Mouse (Mus musculus): ENCODE measurements around the gene Dmrtc2. TPM values are rescaled to one million over a fixed set of nuclear protein-coding genes. Genes with fewer than 3 reads are reported as not detected.
A peak's percentile ranks its signal among the peaks of the same experiment; 100 is the strongest.

Dmrtc2 gene
- polyA plus RNA-seq, 1 experiment from 2014 or later = not detected

DNA sequence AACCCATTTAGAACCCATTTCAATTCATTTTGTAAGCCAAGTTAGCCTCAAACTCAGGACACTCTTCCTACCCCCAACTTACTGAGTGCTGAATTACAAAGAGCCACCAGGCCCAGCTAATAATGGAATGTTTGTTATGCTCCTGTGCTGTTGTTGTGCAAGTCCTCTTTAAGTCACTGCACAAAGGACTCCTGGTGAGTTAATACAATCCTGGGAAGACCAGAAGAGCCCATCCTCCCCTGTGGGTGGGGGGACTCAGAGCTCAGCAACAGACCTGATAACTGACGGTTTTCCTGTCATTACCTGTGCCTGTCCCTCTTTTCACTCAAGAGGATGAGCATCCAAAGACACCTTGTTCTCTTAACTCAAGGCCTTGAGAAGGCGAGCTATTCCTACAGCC lies 9.8 kb downstream of the Dmrtc2 start:
- peaks cover 27% of the 10 kb centered on the region for H3K27me3 ChIP-seq (replicated peaks)
- H3K4me3 ChIP-seq = no peak overlapping the region
- H3K9ac ChIP-seq = no peak overlapping the region
- no peak for ATAC-seq
- no peaks in the 10 kb centered on the region for H3K36me3 ChIP-seq
- no peak overlapping the region for H3K27ac ChIP-seq
- 52% methylated on average over 2 of the region's 2 CpGs for WGBS (ENCODE audit: insufficient replicate concordance)
- H3K4me1 ChIP-seq = peaks cover 13% of the 10 kb centered on the region
- H3K9me3 ChIP-seq (replicated peaks) = no peaks in the 10 kb centered on the region
- no peak overlapping the region for H3K4me2 ChIP-seq

DNA sequence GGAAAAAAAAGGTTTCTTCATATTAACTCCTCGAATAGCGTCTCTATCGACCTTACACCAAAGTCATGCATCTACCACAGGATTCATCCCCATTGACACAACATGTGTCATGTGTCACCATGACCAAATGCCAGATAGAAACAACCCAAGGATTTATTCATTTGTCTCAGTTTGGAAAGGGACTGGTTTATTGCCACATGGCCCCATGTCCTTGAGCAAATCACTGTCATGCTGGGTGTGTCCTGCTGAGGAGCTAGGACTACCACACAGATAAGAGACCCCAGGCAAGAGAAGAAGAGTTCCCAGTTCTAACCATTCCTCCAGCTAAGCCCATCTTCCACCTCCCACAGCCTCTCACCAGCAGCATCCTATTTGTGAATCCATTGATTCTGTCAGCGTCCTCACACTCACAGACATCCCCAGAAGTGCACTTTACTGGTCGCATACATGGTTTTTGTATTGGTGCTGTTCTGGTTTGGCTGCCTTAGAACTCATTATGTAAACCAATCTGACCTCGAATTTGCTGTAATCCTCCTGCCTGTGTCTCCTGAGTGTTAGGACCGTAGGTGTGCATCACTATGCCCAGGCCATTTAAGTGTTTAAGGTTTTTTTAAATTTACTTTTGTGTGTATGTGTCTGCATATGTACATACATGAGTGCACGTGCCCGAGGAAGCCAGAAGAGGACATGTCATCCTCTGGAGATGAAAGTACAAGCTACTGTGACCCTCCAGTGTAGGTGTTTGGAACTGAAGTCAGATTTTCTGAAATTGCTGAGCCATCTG lies 12.8 kb downstream of the Dmrtc2 start:
- H3K36me3 ChIP-seq = peaks cover 25% of the 10 kb centered on the region
- no peak overlapping the region for H3K27ac ChIP-seq
- 84% methylated on average over 9 of the region's 9 CpGs for WGBS (ENCODE audit: insufficient replicate concordance)
- 0 out of 2 replicates have a peak, but pooled peaks cover 3% of the 10 kb centered on the region for H3K27me3 ChIP-seq (replicated peaks)
- no peaks in the 10 kb centered on the region for H3K9me3 ChIP-seq (replicated peaks)
- H3K4me1 ChIP-seq = peaks cover 36% of the 10 kb centered on the region
- no peak overlapping the region for H3K4me3 ChIP-seq
- H3K9ac ChIP-seq = no peak overlapping the region
- no peak overlapping the region for H3K4me2 ChIP-seq
- no peak for ATAC-seq

DNA sequence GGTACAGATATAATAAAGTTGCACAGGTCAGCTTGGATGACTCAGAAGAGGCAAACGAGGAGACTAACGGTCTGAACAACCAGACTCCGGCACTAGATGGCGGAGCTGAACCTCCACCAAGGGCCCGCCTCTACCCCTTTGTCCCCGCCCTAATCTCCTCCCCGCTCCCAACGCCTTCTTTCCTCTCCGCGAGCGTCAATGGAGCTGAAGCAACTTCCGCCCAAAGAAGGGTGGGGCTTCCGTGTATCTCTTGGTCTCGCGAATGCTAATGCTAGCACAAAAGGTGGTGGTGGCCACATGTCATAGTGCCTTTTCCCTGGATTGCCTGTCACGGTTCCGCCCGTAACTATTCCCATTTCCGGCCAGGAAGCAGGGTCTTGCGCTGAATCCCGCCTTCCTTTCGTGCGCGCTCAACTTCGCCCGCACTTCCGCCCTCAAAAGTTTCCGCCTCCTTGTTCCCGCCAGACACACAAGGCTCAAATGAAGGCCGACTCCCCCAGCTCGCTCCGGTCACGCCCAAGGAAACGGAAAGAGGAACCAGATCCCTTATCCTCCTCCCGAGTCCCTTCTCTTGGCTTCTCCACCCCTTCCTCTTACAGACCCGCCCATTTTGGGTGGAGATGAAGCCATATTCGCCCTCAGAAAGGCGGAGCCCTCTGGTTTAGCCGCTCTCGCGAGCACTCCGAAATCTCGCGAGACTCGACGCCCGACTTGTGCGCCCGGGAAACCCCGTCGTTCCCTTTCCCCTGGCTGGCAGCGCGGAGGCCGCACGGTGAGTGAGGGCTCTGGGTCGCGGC lies 14.2 kb downstream of the Dmrtc2 start, which contains the start of gene Rps19:
TSS of gene Rps19 (plus strand) at position 476 of the 797 bp plus-strand sequence.
- Histone ChIP-seq H3K36me3 (peaks cover 40% of the 10 kb centered on the region), H3K4me2 (peak within 1 kb of the TSS; percentile 77), H3K27me3 (replicated peaks) (0 out of 2 replicates have a peak, but pooled peaks cover 3% of the 10 kb centered on the region), H3K27ac (peak within 1 kb of the TSS; percentile 96), H3K4me1 (peaks cover 50% of the 10 kb centered on the region), H3K9me3 (replicated peaks) (no peaks in the 10 kb centered on the region), H3K4me3 (peak within 1 kb of the TSS; percentile 97), H3K9ac (peak within 1 kb of the TSS; percentile 100)
- under 1% methylated on average over 57 of the region's 57 CpGs for WGBS (ENCODE audit: insufficient replicate concordance)
- peak; percentile 93 for ATAC-seq

DNA sequence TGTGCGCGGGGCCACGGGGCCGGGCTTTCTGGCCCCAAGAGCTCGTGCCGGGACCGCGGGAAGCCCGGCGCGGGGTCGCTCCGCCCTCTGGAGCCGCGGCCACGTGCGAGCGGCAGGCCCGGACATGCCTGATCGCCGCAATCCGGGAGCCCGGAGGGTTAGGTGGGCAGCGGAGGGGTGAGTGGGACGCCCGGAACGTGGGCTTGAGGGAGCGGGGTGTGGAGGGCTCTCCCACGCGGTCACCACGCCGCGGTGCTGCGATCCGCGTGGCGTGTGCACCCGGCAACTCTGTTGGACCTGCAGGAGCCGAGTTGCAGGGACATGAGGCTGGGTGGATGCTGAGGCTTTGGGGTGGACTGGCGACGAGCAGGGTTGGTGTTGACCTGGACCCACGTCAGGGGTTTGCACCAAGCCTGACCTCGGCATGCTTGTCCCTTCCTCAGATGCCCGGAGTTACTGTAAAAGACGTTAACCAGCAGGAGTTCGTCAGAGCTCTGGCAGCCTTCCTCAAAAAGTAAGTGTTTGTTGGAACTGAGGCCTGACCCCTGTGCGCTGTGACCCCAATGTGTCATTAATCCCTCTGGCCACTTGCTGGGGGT lies 14.9 kb downstream of the Dmrtc2 start:
- no peaks in the 10 kb centered on the region for H3K9me3 ChIP-seq (replicated peaks)
- ATAC-seq = no peak

DNA sequence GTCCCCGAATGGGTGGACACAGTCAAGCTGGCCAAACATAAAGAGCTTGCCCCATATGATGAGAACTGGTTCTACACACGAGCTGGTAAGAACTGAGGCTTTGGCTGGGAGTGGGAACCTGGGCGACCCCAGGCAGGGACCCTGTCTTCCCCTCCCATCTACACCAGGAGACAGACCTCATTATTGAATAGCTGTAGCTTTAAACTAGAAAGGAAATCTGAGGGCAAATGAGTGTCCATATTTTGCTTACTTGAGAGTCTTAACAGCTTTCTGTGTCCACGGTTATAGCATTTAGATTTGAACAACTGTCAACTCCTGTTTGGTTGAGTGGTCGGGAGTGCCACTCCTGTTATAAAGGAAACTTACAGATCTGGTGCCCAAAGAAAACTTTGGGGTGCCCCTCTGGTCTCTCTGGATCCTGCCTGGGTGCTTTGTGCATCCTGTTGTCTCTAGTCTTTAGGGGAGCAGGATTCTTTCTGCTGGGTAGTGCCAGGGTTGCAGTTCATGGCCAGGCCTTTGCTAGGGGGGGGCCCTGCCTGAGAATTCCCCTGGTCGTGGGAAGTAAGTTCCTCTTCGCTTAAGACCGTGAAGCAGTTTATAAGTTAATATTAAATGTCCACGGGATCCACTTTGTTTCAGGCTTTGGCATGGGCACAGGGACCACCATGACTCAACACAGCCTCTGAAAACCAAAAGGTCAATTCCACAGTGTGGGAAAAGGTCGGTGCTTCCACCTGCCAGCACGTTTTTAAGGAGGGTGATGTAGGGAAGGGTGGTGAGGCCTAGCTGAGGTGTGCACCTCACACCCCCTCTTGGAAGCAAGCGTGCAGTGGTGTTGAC lies 15.8 kb downstream of the Dmrtc2 start:
- peak overlapping the region; percentile 97 for H3K4me3 ChIP-seq
- H3K9me3 ChIP-seq (replicated peaks) = no peaks in the 10 kb centered on the region

More for the DNA sequence above, 14.9 kb downstream of the Dmrtc2 start:
- Histone ChIP-seq H3K36me3 (peaks cover 47% of the 10 kb centered on the region), H3K4me1 (peaks cover 52% of the 10 kb centered on the region), H3K27me3 (replicated peaks) (0 out of 2 replicates have a peak, but pooled peaks cover 3% of the 10 kb centered on the region), H3K4me3 (peak overlapping the region; percentile 97), H3K27ac (peak overlapping the region; percentile 96), H3K4me2 (peak overlapping the region; percentile 77), H3K9ac (peak overlapping the region; percentile 100)
- under 1% methylated on average over 47 of the region's 47 CpGs for WGBS (ENCODE audit: insufficient replicate concordance)

DNA sequence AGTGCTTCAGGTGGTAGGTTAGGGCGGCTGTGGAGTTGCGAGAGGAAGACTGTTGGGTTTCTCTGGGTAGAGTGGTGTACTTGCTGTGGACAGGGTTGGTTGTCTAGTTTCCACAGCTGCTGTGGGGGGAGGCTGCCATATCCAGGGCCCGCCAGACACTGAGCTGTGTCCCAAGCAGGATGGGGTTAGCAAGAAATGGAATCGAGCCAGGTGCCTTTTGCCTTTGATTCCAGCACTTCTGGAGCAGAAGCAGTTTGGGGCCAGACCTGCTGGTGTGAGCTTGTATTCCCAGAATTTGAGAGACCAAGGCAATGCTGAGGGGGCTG lies 16.4 kb downstream of the Dmrtc2 start:
- 0 out of 2 replicates have a peak, but pooled peaks cover 3% of the 10 kb centered on the region for H3K27me3 ChIP-seq (replicated peaks)
- H3K36me3 ChIP-seq = peaks cover 61% of the 10 kb centered on the region
- peak overlapping the region; percentile 97 for H3K4me3 ChIP-seq
- no peaks in the 10 kb centered on the region for H3K9me3 ChIP-seq (replicated peaks)
- peak overlapping the region; percentile 100 for H3K9ac ChIP-seq
- peak overlapping the region; percentile 96 for H3K27ac ChIP-seq
- ATAC-seq = no peak
- peak overlapping the region; percentile 77 for H3K4me2 ChIP-seq
- 30% methylated on average over 4 of the region's 4 CpGs for WGBS (ENCODE audit: insufficient replicate concordance)
- peaks cover 52% of the 10 kb centered on the region for H3K4me1 ChIP-seq

More for the DNA sequence above, 15.8 kb downstream of the Dmrtc2 start:
- Histone ChIP-seq H3K27ac (peak overlapping the region; percentile 96), H3K4me1 (peaks cover 52% of the 10 kb centered on the region), H3K4me2 (peak overlapping the region; percentile 77), H3K36me3 (peaks cover 56% of the 10 kb centered on the region), H3K27me3 (replicated peaks) (0 out of 2 replicates have a peak, but pooled peaks cover 3% of the 10 kb centered on the region), H3K9ac (peak overlapping the region; percentile 100)
- WGBS (ENCODE audit: insufficient replicate concordance) = 15% methylated on average over 12 of the region's 12 CpGs
- no peak for ATAC-seq

DNA sequence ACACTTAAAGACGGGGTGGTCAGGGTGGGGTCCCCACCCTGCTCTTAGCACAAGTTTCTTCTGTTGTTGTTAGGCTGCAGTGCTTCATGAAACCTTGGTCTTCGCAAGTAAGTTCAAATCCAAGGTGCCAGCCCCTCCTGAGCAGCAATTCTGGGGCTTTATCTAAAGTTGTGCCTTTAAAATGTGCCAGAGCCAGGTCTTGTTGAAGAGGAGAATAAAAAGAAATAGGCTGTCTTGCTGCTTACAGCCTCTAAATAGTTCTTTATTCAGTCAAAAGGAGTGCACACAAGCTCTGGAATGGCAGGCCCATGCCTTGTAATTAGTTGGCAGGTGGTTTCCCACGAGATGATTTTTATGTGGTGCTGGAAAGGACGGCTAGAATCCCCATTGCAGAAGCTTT lies 17.2 kb downstream of the Dmrtc2 start:
- Histone ChIP-seq H3K27ac (peak overlapping the region; percentile 96), H3K4me3 (peak overlapping the region; percentile 97), H3K4me2 (peak overlapping the region; percentile 77), H3K36me3 (peaks cover 63% of the 10 kb centered on the region), H3K4me1 (peaks cover 52% of the 10 kb centered on the region), H3K9ac (peak overlapping the region; percentile 100), H3K27me3 (replicated peaks) (no peaks in the 10 kb centered on the region), H3K9me3 (replicated peaks) (no peaks in the 10 kb centered on the region)
- ATAC-seq = no peak
- 62% methylated on average over 4 of the region's 4 CpGs for WGBS (ENCODE audit: insufficient replicate concordance)

DNA sequence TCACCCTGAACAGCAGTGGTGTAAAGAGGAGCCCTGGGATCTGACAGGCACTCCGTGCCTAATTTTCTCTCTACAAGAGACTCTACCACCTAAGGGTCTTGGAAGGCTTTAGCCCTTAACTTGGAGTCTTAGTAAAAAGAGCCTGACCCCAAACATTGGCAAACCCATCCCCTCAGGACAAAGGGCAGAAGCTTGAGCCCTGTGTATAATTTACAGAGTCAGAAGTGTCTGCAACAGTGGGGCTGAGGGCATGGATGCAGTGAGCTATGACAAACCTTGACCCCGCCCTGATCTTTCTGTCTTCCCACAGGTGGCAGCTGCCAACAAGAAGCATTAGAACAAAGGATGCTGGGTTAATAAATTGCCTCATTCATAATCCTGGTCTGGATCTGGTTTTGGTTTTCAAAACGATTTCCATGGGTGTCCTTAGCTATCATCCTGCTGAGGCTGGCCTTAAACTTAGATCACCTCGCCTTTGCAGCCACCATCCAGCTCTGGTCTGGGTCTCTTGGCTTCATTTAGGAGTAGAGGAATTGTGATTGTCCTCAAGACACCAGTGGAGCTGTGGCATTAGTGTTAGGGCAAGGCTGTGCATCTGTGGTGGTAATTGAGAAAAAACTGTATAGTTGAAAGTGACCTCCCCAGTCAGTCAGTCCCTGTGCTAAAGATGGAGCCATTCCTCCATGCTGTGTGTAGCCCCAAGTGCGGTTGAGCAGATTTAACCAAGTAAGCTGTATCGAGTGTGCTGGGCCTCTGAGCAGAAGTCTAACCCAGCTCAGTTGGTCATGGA lies 19.8 kb downstream of the Dmrtc2 start:
- no peaks in the 10 kb centered on the region for H3K27me3 ChIP-seq (replicated peaks)
- 78% methylated on average over 6 of the region's 6 CpGs for WGBS (ENCODE audit: insufficient replicate concordance)
- H3K4me1 ChIP-seq = peaks cover 39% of the 10 kb centered on the region
- H3K36me3 ChIP-seq = peaks cover 63% of the 10 kb centered on the region
- ATAC-seq = peak; percentile 31; the same call in 1 of the 2 replicates
- H3K27ac ChIP-seq = peak overlapping the region; percentile 96
- H3K4me2 ChIP-seq = no peak overlapping the region
- no peak overlapping the region for H3K9ac ChIP-seq
- no peak overlapping the region for H3K4me3 ChIP-seq
- no peaks in the 10 kb centered on the region for H3K9me3 ChIP-seq (replicated peaks)

DNA sequence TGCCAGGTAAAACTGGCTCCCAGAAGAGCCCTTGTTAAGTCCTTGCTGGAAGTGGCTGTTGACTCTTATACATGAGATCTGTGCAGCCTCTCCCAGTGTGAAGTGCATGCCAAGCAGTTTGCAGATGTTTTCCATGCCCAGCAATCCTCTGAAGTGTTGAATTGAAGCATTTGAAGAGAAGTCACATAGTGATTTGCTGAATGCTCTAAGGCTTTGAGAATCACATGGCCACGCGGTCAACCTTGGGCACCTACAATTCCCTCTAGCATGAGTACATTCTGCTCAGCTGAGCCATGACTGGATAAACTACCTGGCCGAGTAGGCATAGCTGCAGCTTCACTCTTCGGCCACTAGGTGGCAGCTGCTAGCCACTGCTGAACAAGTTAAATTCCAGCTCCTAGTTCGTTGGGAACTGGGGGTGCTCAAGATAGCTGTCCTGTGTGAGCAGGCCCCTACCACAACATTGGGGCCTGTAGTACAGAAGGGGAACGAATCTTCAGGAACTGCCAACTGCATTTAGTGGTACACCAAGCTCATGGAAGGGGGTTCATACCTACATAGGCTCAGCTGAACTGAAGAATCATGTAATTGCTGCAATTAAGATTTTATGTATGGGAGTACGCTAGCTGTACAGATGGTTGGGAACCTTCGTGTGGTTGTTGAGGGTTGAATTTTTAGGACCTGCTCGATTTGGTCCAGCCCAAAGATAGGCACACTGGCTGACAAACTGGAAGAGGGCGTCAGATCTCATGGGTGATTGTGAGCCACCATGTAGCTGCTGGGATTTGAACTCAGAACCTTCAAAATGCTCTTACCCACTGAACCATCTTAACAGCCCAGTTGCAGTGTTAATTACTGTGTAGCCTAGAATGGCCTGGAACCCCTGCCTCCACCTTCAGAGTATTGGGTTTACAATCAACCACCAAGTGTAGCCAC lies 20.7 kb downstream of the Dmrtc2 start:
- Histone ChIP-seq H3K4me2 (no peak overlapping the region), H3K4me3 (no peak overlapping the region), H3K9ac (no peak overlapping the region), H3K27ac (peak overlapping the region; percentile 96), H3K4me1 (peaks cover 37% of the 10 kb centered on the region), H3K36me3 (peaks cover 59% of the 10 kb centered on the region), H3K9me3 (replicated peaks) (no peaks in the 10 kb centered on the region), H3K27me3 (replicated peaks) (no peaks in the 10 kb centered on the region)
- peak; percentile 66 for ATAC-seq
- 20% methylated on average over 10 of the region's 10 CpGs for WGBS (ENCODE audit: insufficient replicate concordance)

Measured in liver, embryonic 12.5 days (tissue).